Mouse (Mus musculus) 3T3-L1 (cell line): ENCODE measurements around the gene Dclk1.

Source experiments
- DNase-seq: peaks from one replicate; pipeline ENCODE4 v3.0.0-alpha.2; 2015; ENCODE audit warnings: low read depth, low spot score

The Dclk1 gene

GRCm38 (mm10) chr3:55537714-55538113, 295.6 kb downstream of the Dclk1 start:
- DNase-seq, result no peak

GRCm38 (mm10) chr3:55539400-55539799, 297.2 kb downstream of the Dclk1 start:
- DNase-seq, result no peak

- no peak for DNase-seq
These were observed 297.7 kb downstream of the Dclk1 start for GRCm38 (mm10) chr3:55539811-55540293.

- DNase-seq, result no peak
These were observed 298.4 kb downstream of the Dclk1 start for GRCm38 (mm10) chr3:55540406-55541140.

GRCm38 (mm10) chr3:55541799-55542198, 299.6 kb downstream of the Dclk1 start:
- DNase-seq, result no peak

- peak; percentile 36 for DNase-seq
These were observed 300.1 kb downstream of the Dclk1 start for GRCm38 (mm10) chr3:55542310-55542709.

GRCm38 (mm10) chr3:55542947-55543346, 300.8 kb downstream of the Dclk1 start:
- no peak for DNase-seq

- no peak for DNase-seq
These were observed 301.9 kb downstream of the Dclk1 start for GRCm38 (mm10) chr3:55543929-55544684.

- peak; percentile 78 for DNase-seq
These were observed 303.1 kb downstream of the Dclk1 start for GRCm38 (mm10) chr3:55545296-55545695.

GRCm38 (mm10) chr3:55545916-55546315, 303.8 kb downstream of the Dclk1 start:
- no peak for DNase-seq

- no peak for DNase-seq
These were observed 304.9 kb downstream of the Dclk1 start for GRCm38 (mm10) chr3:55547106-55547505.

- peak; percentile 43 for DNase-seq
These were observed 307.2 kb downstream of the Dclk1 start for GRCm38 (mm10) chr3:55549376-55549775.

GRCm38 (mm10) chr3:55550962-55551361, 308.8 kb downstream of the Dclk1 start:
- DNase-seq, result no peak

- no peak for DNase-seq
These were observed 309.7 kb downstream of the Dclk1 start for GRCm38 (mm10) chr3:55551912-55552311.

GRCm38 (mm10) chr3:55553031-55553430, 310.9 kb downstream of the Dclk1 start:
- no peak for DNase-seq

GRCm38 (mm10) chr3:55555848-55556247, 313.7 kb downstream of the Dclk1 start:
- DNase-seq, result no peak

- DNase-seq, result no peak
These were observed 316.4 kb downstream of the Dclk1 start for GRCm38 (mm10) chr3:55558570-55558969.

GRCm38 (mm10) chr3:55567476-55567875, 325.3 kb downstream of the Dclk1 start:
- DNase-seq, result no peak

GRCm38 (mm10) chr3:55569539-55569938, 327.4 kb downstream of the Dclk1 start:
- no peak for DNase-seq

GRCm38 (mm10) chr3:55571034-55571433, 328.9 kb downstream of the Dclk1 start:
- DNase-seq, result no peak

GRCm38 (mm10) chr3:55571552-55572296, 329.6 kb downstream of the Dclk1 start:
- peak; percentile 46 for DNase-seq

GRCm38 (mm10) chr3:55572297-55572681, 330.1 kb downstream of the Dclk1 start:
- no peak for DNase-seq
